In genomic region chr4:114635889-114636288, GRCm38 (mm10) we compare ENCODE assay signal across 9 mouse cellular contexts.
DNase-seq lines count a peak whose midpoint lies in the region; ATAC-seq and TF ChIP-seq lines count a peak whose summit lies in the region.
"Had no signal": no experiment of that assay in that cellular context is flagged by ENCODE, and none has a peak within 500 bp of the region (broad histone marks: within the 10 kb centered on the region; RNA-seq: fewer than 3 reads in every experiment).

No protein-coding gene starts in this region.

- no peaks in the 10 kb centered on the region for H3K27me3 ChIP-seq in forebrain, embryonic 10.5 days (ENCODE audit: poor library complexity, severe bottlenecking)
- H3K27me3 ChIP-seq in forebrain, embryonic 16.5 days (replicated peaks; ENCODE audit: control insufficient read depth, insufficient read depth, low read length): no peaks in the 10 kb centered on the region
- no peaks in the 10 kb centered on the region for H3K27me3 ChIP-seq in forebrain, embryonic 15.5 days
- H3K27me3 ChIP-seq in hindbrain, embryonic 16.5 days (replicated peaks; ENCODE audit: control insufficient read depth, insufficient read depth, low read length): no peaks in the 10 kb centered on the region
- no peaks in the 10 kb centered on the region for H3K27me3 ChIP-seq in stomach, postnatal 0 days (ENCODE audit: control insufficient read depth, insufficient read depth, low read length)

- no peak overlapping the region for H3K4me3 ChIP-seq in forebrain, embryonic 10.5 days
- no peak overlapping the region for H3K4me3 ChIP-seq in forebrain, embryonic 16.5 days (replicated peaks; ENCODE audit: low read length)
- no peak overlapping the region for H3K4me3 ChIP-seq in forebrain, embryonic 15.5 days
- H3K4me3 ChIP-seq in hindbrain, embryonic 16.5 days (ENCODE audit: low read length): no peak overlapping the region
- no peak overlapping the region for H3K4me3 ChIP-seq in stomach, postnatal 0 days (ENCODE audit: low read depth, low read length)
- H3K4me3 ChIP-seq: liver, embryonic 15.5 days had no signal

- no peaks in the 10 kb centered on the region for H3K9me3 ChIP-seq in forebrain, embryonic 10.5 days
- 0 out of 2 replicates have a peak, but pooled peaks cover 4% of the 10 kb centered on the region for H3K9me3 ChIP-seq in forebrain, embryonic 16.5 days (ENCODE audit: control insufficient read depth, low read length)
- H3K9me3 ChIP-seq in forebrain, embryonic 15.5 days: no peaks in the 10 kb centered on the region
- no peaks in the 10 kb centered on the region for H3K9me3 ChIP-seq in hindbrain, embryonic 16.5 days (ENCODE audit: control insufficient read depth, low read length)
- no peaks in the 10 kb centered on the region for H3K9me3 ChIP-seq in stomach, postnatal 0 days (ENCODE audit: control insufficient read depth, low read length)
- H3K9me3 ChIP-seq: liver, embryonic 15.5 days had no signal

- TF ChIP-seq EP300 in stomach, postnatal 0 days (optimal IDR thresholded peaks at IDR 0.05): no peak

- no peak overlapping the region for H3K27ac ChIP-seq in forebrain, embryonic 10.5 days
- no peak overlapping the region for H3K27ac ChIP-seq in forebrain, embryonic 16.5 days (ENCODE audit: low read length)
- H3K27ac ChIP-seq in forebrain, embryonic 15.5 days (replicated peaks): no peak overlapping the region
- no peak overlapping the region for H3K27ac ChIP-seq in hindbrain, embryonic 16.5 days (ENCODE audit: low read depth, low read length)
- H3K27ac ChIP-seq in stomach, postnatal 0 days (replicated peaks): no peak overlapping the region
- H3K27ac ChIP-seq: liver, embryonic 15.5 days had no signal

- 33% methylated on average over 5 of the region's 5 CpGs for WGBS in forebrain, embryonic 10.5 days
- 28% methylated on average over 5 of the region's 5 CpGs for WGBS in forebrain, embryonic 16.5 days
- WGBS in forebrain, embryonic 15.5 days: 26% methylated on average over 5 of the region's 5 CpGs
- WGBS in hindbrain, embryonic 16.5 days: 23% methylated on average over 5 of the region's 5 CpGs
- 26% methylated on average over 5 of the region's 5 CpGs for WGBS in stomach, postnatal 0 days

- H3K4me2 ChIP-seq in forebrain, embryonic 16.5 days (ENCODE audit: low read length): no peak overlapping the region
- no peak overlapping the region for H3K4me2 ChIP-seq in forebrain, embryonic 15.5 days (replicated peaks)
- H3K4me2 ChIP-seq in hindbrain, embryonic 16.5 days (ENCODE audit: low read length): no peak overlapping the region
- no peak overlapping the region for H3K4me2 ChIP-seq in stomach, postnatal 0 days (replicated peaks; ENCODE audit: low read depth)
- H3K4me2 ChIP-seq: liver, embryonic 15.5 days had no signal

- no peak overlapping the region for H3K9ac ChIP-seq in forebrain, embryonic 16.5 days (replicated peaks; ENCODE audit: low read depth, low read length)
- H3K9ac ChIP-seq in forebrain, embryonic 15.5 days (replicated peaks): no peak overlapping the region
- no peak overlapping the region for H3K9ac ChIP-seq in hindbrain, embryonic 16.5 days (ENCODE audit: low read depth, low read length)
- no peak overlapping the region for H3K9ac ChIP-seq in stomach, postnatal 0 days (ENCODE audit: low read length)
- H3K9ac ChIP-seq: liver, embryonic 15.5 days had no signal

- peak; percentile 41 for DNase-seq in forebrain, embryonic 10.5 days (ENCODE audit: extremely low spot score, low spot score)
- peak; percentile 22 to 28 for DNase-seq in adrenal gland, postnatal 4 days (ENCODE audit: low spot score in 2 of 2)
- peak; percentile 47 to 73 for DNase-seq in layer of hippocampus, postnatal 25 days (ENCODE audit: extremely low spot score in 1 of 2, low spot score in 1 of 2)
- DNase-seq in stomach, postnatal 0 days (ENCODE audit: low spot score): peak; percentile 52

- peaks cover 5% of the 10 kb centered on the region; the same call in 1 of the 2 replicates for H3K4me1 ChIP-seq in forebrain, embryonic 10.5 days
- H3K4me1 ChIP-seq in forebrain, embryonic 16.5 days (replicated peaks; ENCODE audit: control insufficient read depth, insufficient read depth, low read length): no peaks in the 10 kb centered on the region
- H3K4me1 ChIP-seq in forebrain, embryonic 15.5 days: no peaks in the 10 kb centered on the region
- no peaks in the 10 kb centered on the region for H3K4me1 ChIP-seq in hindbrain, embryonic 16.5 days (ENCODE audit: control insufficient read depth, insufficient read depth, low read depth, low read length)
- H3K4me1 ChIP-seq in stomach, postnatal 0 days (replicated peaks; ENCODE audit: control insufficient read depth, insufficient read depth): no peaks in the 10 kb centered on the region
- H3K4me1 ChIP-seq: liver, embryonic 15.5 days had no signal

- peak; percentile 81 for TF ChIP-seq CTCF in stomach, postnatal 0 days (IDR thresholded peaks at IDR 0.05; ENCODE audit: low read depth)

- H3K36me3 ChIP-seq in forebrain, embryonic 10.5 days (replicated peaks): no peaks in the 10 kb centered on the region
- H3K36me3 ChIP-seq in forebrain, embryonic 16.5 days (ENCODE audit: control insufficient read depth, insufficient read depth): no peaks in the 10 kb centered on the region
- H3K36me3 ChIP-seq in forebrain, embryonic 15.5 days: no peaks in the 10 kb centered on the region
- no peaks in the 10 kb centered on the region for H3K36me3 ChIP-seq in hindbrain, embryonic 16.5 days (ENCODE audit: control insufficient read depth, insufficient read depth, low read length)
- no peaks in the 10 kb centered on the region for H3K36me3 ChIP-seq in stomach, postnatal 0 days (ENCODE audit: control insufficient read depth, insufficient read depth, low read length)
- H3K36me3 ChIP-seq: liver, embryonic 15.5 days had no signal

- ATAC-seq in forebrain, embryonic 16.5 days: no peak
- ATAC-seq in forebrain, embryonic 15.5 days (replicated peaks): peak; percentile 48; the same call in 1 of the 2 replicates
- peak; percentile 61 for ATAC-seq in hindbrain, embryonic 16.5 days
- ATAC-seq in megakaryocyte, adult 5-6 weeks (ENCODE audit: poor library complexity, severe bottlenecking): peak; percentile 45; the same call in 1 of the 2 replicates
- ATAC-seq in stomach, postnatal 0 days (ENCODE audit: low FRiP score, low TSS enrichment): no peak

Comparison
In these comparisons a context has a peak if more than half of its experiments do, and no peak if none do; other contexts are left out.
1. ATAC-seq: peak in forebrain, embryonic 15.5 days (single experiment), hindbrain, embryonic 16.5 days (single experiment) and megakaryocyte, adult 5-6 weeks (single experiment); none in forebrain, embryonic 16.5 days (single experiment) and stomach, postnatal 0 days (single experiment).
2. Peak in every context shown above with its lines, with median percentiles within 50 percentile points of each other: DNase-seq.